Mouse (Mus musculus) right cerebral cortex, postnatal 4 days (tissue): ENCODE data around the gene Scfd2.

ENCODE experiments used
- DNase-seq: peaks from one replicate; pipeline ENCODE4 v3.0.0-alpha.2; 2022

Scfd2 gene

GRCm38 (mm10) chr5:74363296-74363695 lies 168.3 kb downstream of the Scfd2 start:
- DNase-seq: no peak

- DNase-seq: no peak
Measured at GRCm38 (mm10) chr5:74361531-74361930, 170.0 kb downstream of the Scfd2 start.

- DNase-seq: no peak
Measured at GRCm38 (mm10) chr5:74358033-74358432, 173.5 kb downstream of the Scfd2 start.

GRCm38 (mm10) chr5:74355416-74356177 lies 176.0 kb downstream of the Scfd2 start:
- no peak for DNase-seq

- no peak for DNase-seq
Measured at GRCm38 (mm10) chr5:74350909-74351308, 180.7 kb downstream of the Scfd2 start.

- DNase-seq: no peak
Measured at GRCm38 (mm10) chr5:74348079-74348870, 183.3 kb downstream of the Scfd2 start.

GRCm38 (mm10) chr5:74343045-74343444 lies 188.5 kb downstream of the Scfd2 start:
- no peak for DNase-seq

GRCm38 (mm10) chr5:74342557-74342956 lies 189.0 kb downstream of the Scfd2 start:
- DNase-seq: no peak

GRCm38 (mm10) chr5:74337491-74337890 lies 194.1 kb downstream of the Scfd2 start:
- no peak for DNase-seq

- DNase-seq: peak; percentile 21
Measured at GRCm38 (mm10) chr5:74336780-74337179, 194.8 kb downstream of the Scfd2 start.

GRCm38 (mm10) chr5:74333258-74333657 lies 198.3 kb downstream of the Scfd2 start:
- no peak for DNase-seq

- no peak for DNase-seq
Measured at GRCm38 (mm10) chr5:74326228-74326627, 205.3 kb downstream of the Scfd2 start.

GRCm38 (mm10) chr5:74321010-74321746 lies 210.4 kb downstream of the Scfd2 start:
- DNase-seq: no peak

GRCm38 (mm10) chr5:74319551-74319950 lies 212.0 kb downstream of the Scfd2 start:
- DNase-seq: no peak

- no peak for DNase-seq
Measured at GRCm38 (mm10) chr5:74317174-74317573, 214.4 kb downstream of the Scfd2 start.

GRCm38 (mm10) chr5:74316333-74316945 lies 215.1 kb downstream of the Scfd2 start:
- DNase-seq: no peak

- no peak for DNase-seq
Measured at GRCm38 (mm10) chr5:74315471-74316245, 215.9 kb downstream of the Scfd2 start.

GRCm38 (mm10) chr5:74314501-74314900 lies 217.1 kb downstream of the Scfd2 start:
- no peak for DNase-seq

- no peak for DNase-seq
Measured at GRCm38 (mm10) chr5:74313542-74313941, 218.0 kb downstream of the Scfd2 start.

GRCm38 (mm10) chr5:74311865-74312264 lies 219.7 kb downstream of the Scfd2 start:
- no peak for DNase-seq

- DNase-seq: peak; percentile 43
Measured at GRCm38 (mm10) chr5:74311200-74311825, 220.2 kb downstream of the Scfd2 start.

- DNase-seq: no peak
Measured at GRCm38 (mm10) chr5:74310101-74310500, 221.5 kb downstream of the Scfd2 start.
